Mouse (Mus musculus): ENCODE measurements at regions not wholly inside any gene's neighbourhood (a gene's known extent, or its start where the extent isn't known, plus 50 kb on each side); places are given as distances from the start of the nearest gene placed in this dataset.

DNA sequence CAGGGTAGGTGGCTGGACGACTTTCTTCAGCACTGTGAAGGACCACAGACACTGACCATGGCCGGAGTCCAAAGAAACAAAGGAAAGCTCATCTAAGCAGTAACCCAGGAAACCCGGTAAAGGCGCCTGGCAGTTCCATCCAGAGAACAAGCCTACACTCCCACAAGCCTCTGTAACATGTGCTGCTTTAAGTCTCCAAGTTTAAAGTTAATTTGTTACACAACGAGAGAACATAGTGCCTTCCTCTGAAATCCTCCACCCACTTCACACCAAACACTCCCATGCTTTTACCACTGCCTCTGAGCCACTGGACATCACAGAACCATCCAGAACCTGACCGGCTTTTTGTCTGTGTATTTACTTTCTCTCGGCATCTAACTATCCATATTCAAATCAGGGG lies 416.0 kb downstream of the Atp23 start:
- no peak for TF ChIP-seq GATA1 (IDR thresholded peaks at IDR 0.05; ENCODE audit: low read length)
- TF ChIP-seq TAL1 (IDR thresholded peaks at IDR 0.05; ENCODE audit: low read length), result no peak

All from erythroblast, embryonic 14.5 days (primary cell).